Mouse (Mus musculus): Measurements from ENCODE around the gene Slc22a15. TPM values are rescaled to one million over a fixed set of nuclear protein-coding genes. Genes with fewer than 3 reads are reported as not detected.

Slc22a15 gene
- polyA plus RNA-seq, 1 experiment from 2014 or later = 5.1 TPM

DNA sequence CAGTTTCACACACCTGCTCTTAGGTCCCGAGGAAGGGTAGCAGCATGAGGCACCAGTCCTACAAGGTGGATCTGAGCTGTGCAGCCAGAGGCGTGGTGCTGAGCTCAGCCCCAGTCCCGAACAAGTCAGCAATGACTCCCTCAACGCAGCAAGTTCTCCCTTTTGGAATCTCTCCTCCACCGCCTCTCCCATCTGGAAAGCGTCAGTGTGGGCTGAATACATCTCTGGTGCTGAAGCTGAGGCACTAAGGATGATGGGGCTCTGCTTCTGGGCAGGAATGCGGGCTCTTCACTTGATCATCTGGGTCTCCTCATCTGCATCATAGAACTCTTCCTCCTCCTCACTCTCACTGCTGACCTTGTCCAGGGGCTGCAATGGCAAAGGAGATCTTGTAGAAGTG is 64.1 kb downstream of the Slc22a15 start:
- Histone ChIP-seq H3K9ac (replicated peaks) (no peak overlapping the region), H3K27ac (replicated peaks) (no peak overlapping the region), H3K4me3 (replicated peaks) (no peak overlapping the region), H3K4me2 (no peak overlapping the region), H3K9me3 (replicated peaks) (no peaks in the 10 kb centered on the region), H3K27me3 (replicated peaks) (no peaks in the 10 kb centered on the region), H3K36me3 (peaks cover 25% of the 10 kb centered on the region), H3K4me1 (no peaks in the 10 kb centered on the region)
- no peak for ATAC-seq (ENCODE audit: low FRiP score)
- 89% methylated on average over 7 of the region's 7 CpGs for WGBS

DNA sequence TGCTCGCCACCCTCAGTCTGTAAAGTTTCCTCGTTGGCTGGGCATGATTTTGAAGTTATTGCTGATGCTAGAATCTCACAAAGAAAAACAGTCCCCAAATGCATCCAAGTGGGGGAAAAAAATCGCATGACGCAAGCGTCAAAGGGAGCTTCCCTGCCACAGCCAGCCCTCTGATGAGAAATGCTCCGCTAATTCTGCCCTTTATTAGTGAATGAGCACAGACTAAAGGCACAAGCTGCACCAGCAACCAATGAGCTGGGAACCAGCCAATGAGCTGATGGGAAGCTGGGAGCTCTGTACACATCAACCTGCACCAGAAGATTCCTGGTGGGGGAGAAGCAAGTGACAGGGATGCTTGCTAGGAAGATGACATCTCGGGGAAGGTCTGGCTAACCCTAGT is 64.5 kb downstream of the Slc22a15 start:
- 71% methylated on average over 7 of the region's 7 CpGs for WGBS
- Histone ChIP-seq H3K4me3 (replicated peaks) (no peak overlapping the region), H3K4me2 (no peak overlapping the region), H3K36me3 (peaks cover 25% of the 10 kb centered on the region), H3K9ac (replicated peaks) (no peak overlapping the region), H3K4me1 (no peaks in the 10 kb centered on the region), H3K27ac (replicated peaks) (no peak overlapping the region), H3K9me3 (replicated peaks) (no peaks in the 10 kb centered on the region), H3K27me3 (replicated peaks) (no peaks in the 10 kb centered on the region)
- no peak for ATAC-seq (ENCODE audit: low FRiP score)

GRCm38 (mm10) chr3:101854075-101854474 is 70.2 kb downstream of the Slc22a15 start:
- Histone ChIP-seq H3K9ac (replicated peaks) (no peak overlapping the region), H3K27ac (replicated peaks) (no peak overlapping the region), H3K36me3 (0 out of 2 replicates have a peak, but pooled peaks cover under 1% of the 10 kb centered on the region), H3K4me2 (no peak overlapping the region), H3K4me1 (no peaks in the 10 kb centered on the region), H3K4me3 (replicated peaks) (no peak overlapping the region), H3K27me3 (replicated peaks) (no peaks in the 10 kb centered on the region), H3K9me3 (replicated peaks) (no peaks in the 10 kb centered on the region)
- ATAC-seq (ENCODE audit: low FRiP score) = no peak
- 85% methylated on average over 1 of the region's 1 CpGs for WGBS

DNA sequence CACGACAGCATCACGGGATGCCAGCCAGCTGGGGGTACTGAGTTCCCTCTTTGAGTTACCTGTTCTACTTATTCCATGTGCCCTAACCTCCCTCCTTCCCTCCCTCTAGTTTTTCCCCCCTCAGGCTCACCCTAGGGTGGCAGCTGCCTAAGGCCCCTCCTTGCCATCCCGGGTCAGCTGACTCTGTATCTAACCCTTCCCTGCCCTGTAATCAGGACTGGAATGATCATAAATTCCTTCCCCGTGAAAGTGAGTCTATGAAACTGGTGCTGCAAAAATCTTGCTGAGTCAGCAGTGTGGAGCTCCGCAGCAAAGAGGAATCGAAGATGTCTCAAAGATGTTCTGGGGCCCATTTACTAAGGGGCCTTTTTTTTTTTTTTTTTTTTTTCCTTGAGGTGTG is 72.9 kb downstream of the Slc22a15 start:
- H3K4me3 ChIP-seq (replicated peaks) = no peak overlapping the region
- H3K36me3 ChIP-seq = no peaks in the 10 kb centered on the region
- no peak overlapping the region for H3K4me2 ChIP-seq
- 58% methylated on average over 6 of the region's 6 CpGs for WGBS
- no peaks in the 10 kb centered on the region for H3K4me1 ChIP-seq
- no peaks in the 10 kb centered on the region for H3K9me3 ChIP-seq (replicated peaks)
- no peak overlapping the region for H3K9ac ChIP-seq (replicated peaks)
- H3K27ac ChIP-seq (replicated peaks) = no peak overlapping the region
- H3K27me3 ChIP-seq (replicated peaks) = no peaks in the 10 kb centered on the region
- no peak for ATAC-seq (ENCODE audit: low FRiP score)

DNA sequence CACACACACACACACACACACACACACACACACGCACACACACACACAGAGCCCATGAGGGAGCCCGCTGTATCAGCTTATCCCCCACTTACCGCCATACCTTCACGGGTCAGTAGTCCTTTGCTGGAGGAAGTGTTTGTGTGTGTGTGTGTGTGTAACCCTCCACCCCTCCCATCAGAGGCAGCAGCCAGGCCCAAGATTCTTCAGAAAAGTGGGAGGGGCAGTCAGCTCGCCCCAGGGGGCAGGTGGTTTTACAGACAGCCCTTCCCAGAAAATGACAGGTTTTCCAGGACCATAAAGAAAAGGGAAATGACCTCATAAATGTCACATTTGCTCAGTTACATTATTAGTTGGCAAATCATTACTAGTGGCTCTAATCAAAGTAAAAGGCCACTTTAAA is 75.4 kb downstream of the Slc22a15 start, which contains the start of gene Mab21l3:
Gene Mab21l3, minus strand, starts transcription at position 144 of the 400 bp plus-strand sequence.
- Histone ChIP-seq H3K4me2 (no peak within 1 kb of the TSS), H3K9ac (replicated peaks) (no peak within 1 kb of the TSS), H3K4me1 (no peaks in the 10 kb centered on the region), H3K36me3 (no peaks in the 10 kb centered on the region), H3K27ac (replicated peaks) (no peak within 1 kb of the TSS), H3K4me3 (replicated peaks) (no peak within 1 kb of the TSS), H3K27me3 (replicated peaks) (no peaks in the 10 kb centered on the region), H3K9me3 (replicated peaks) (no peaks in the 10 kb centered on the region)
- WGBS = 77% methylated on average over 5 of the region's 5 CpGs
- no peak for ATAC-seq (ENCODE audit: low FRiP score)

DNA sequence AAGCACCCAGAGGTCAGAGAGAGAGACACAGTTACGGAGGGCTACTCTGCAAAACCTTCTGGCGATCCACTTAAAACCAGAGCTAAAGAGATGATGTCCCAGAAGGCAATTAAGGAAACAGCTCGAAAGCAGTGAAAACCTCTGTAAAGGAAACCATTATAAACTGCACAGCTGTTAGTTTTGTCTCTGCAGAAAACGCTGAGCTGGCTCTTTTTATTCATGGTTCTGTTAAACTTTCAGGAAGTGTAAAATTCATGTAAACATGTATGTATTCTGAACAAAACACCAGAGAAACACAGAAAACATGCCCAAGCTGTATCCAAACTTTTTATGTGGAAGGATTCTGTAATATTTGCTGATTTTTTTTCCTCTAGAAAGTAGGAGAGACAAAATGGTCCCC is 78.2 kb downstream of the Slc22a15 start:
- Histone ChIP-seq H3K9ac (replicated peaks) (no peak overlapping the region), H3K4me1 (no peaks in the 10 kb centered on the region), H3K36me3 (no peaks in the 10 kb centered on the region), H3K9me3 (replicated peaks) (no peaks in the 10 kb centered on the region), H3K4me3 (replicated peaks) (no peak overlapping the region), H3K4me2 (no peak overlapping the region), H3K27ac (replicated peaks) (no peak overlapping the region), H3K27me3 (replicated peaks) (no peaks in the 10 kb centered on the region)
- WGBS = 48% methylated on average over 4 of the region's 4 CpGs
- no peak for ATAC-seq (ENCODE audit: low FRiP score)

DNA sequence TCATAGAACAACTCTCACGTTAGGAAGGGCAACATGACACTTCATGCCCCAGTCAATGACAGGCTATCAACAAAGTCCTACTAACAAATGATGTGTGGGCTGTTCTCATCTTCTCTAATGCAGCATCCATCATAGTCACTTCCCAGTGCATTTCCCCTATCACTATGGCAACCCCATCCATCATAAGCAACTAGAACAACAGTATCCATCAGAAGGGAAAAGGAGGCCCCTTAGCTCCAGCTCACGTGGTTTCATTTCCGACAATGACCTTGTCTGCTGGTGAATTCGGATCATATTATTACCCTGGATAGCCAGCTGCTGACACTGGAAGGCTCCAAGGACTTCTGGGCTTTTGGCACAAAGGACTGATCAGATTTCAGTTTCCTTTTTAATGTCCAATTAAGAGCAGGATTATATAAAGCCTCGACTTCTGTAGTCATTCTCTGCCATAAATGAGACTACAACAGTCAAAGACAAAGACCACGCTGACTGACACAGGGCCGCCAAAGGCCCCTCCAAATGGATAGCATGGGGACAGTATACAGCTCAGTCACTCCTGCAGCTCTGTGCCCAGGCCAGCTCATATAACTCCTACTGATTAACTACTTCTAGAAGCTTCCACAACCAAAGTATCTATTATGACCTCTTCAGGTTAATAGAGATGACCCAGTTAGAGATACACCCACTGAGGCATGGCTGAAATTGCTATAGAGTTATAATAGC is 81.7 kb downstream of the Slc22a15 start:
- Histone ChIP-seq H3K27ac (replicated peaks) (no peak overlapping the region), H3K4me1 (no peaks in the 10 kb centered on the region), H3K4me3 (replicated peaks) (no peak overlapping the region), H3K9ac (replicated peaks) (no peak overlapping the region), H3K9me3 (replicated peaks) (no peaks in the 10 kb centered on the region), H3K4me2 (no peak overlapping the region), H3K36me3 (no peaks in the 10 kb centered on the region), H3K27me3 (replicated peaks) (no peaks in the 10 kb centered on the region)
- WGBS = 69% methylated on average over 7 of the region's 7 CpGs
- ATAC-seq (ENCODE audit: low FRiP score) = no peak

DNA sequence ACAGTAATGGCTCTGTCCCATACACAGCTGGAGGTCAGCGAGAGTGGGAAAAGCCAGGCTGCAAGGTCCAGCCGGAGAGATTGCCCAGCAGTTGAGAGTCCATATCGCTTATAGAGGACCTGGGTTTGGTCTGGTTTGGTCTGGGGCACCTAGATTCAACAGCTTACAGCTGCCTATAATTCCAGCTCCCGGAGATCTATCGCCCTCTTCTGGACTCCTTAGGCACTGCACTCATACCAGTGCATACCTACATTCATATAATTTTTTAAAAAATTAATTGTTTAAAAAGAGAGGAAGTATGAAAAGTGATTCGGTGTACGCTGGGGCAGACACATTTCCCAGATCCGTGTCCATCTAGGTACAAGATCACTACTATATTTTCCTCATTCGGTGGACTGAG is 84.9 kb downstream of the Slc22a15 start:
- no peak for ATAC-seq (ENCODE audit: low FRiP score)
- no peak overlapping the region for H3K9ac ChIP-seq (replicated peaks)
- H3K36me3 ChIP-seq = no peaks in the 10 kb centered on the region
- H3K4me2 ChIP-seq = no peak overlapping the region
- no peak overlapping the region for H3K4me3 ChIP-seq (replicated peaks)
- no peaks in the 10 kb centered on the region for H3K27me3 ChIP-seq (replicated peaks)
- WGBS = 88% methylated on average over 9 of the region's 9 CpGs
- H3K27ac ChIP-seq (replicated peaks) = no peak overlapping the region
- H3K4me1 ChIP-seq = peaks cover 10% of the 10 kb centered on the region
- no peaks in the 10 kb centered on the region for H3K9me3 ChIP-seq (replicated peaks)

DNA sequence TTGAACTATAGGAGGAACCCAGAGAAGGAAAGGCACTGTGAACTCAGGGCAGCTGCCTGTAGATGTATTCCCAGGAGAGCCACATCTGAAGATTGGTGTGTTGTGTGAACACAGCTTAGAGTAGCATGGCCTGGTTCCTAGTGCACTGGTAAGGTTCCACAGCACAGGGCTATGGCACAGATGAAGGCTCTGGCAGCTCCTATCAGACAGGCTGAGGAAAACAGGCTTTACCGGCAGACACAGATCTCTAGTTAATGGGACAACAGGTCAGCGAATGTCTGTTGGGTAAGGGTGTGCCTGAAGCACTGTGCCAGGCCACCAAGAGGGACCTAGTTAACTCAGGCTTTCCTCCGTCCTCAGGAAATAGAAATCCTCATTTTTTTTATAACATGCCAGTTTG is 87.3 kb downstream of the Slc22a15 start:
- no peak overlapping the region for H3K9ac ChIP-seq (replicated peaks)
- no peaks in the 10 kb centered on the region for H3K9me3 ChIP-seq (replicated peaks)
- H3K4me2 ChIP-seq = no peak overlapping the region
- no peak for ATAC-seq (ENCODE audit: low FRiP score)
- H3K36me3 ChIP-seq = no peaks in the 10 kb centered on the region
- 91% methylated on average over 3 of the region's 3 CpGs for WGBS
- no peaks in the 10 kb centered on the region for H3K27me3 ChIP-seq (replicated peaks)
- H3K4me1 ChIP-seq = peaks cover 10% of the 10 kb centered on the region
- no peak overlapping the region for H3K4me3 ChIP-seq (replicated peaks)
- H3K27ac ChIP-seq (replicated peaks) = no peak overlapping the region

DNA sequence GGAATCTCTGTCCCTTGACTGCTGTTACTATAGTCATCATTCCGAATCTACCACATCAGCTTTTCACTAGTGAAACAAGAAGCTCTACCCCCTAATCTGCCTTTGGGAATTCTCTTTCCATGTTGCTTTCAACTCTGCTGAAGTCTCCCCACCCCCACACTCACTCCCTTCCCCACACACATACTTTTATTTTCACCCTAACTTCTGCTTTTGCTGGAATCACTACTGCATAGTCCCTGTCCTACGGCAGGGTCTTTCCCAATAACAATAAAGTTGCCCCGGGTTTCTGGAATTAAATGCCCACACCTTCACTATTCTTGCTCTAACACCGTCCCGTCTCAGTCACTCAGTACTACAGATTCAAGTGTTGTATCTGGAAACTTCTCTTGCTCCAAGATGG is 87.7 kb downstream of the Slc22a15 start:
- H3K27ac ChIP-seq (replicated peaks) = no peak overlapping the region; the same call in 1 of the 2 replicates
- no peaks in the 10 kb centered on the region for H3K36me3 ChIP-seq
- no peak overlapping the region for H3K9ac ChIP-seq (replicated peaks)
- no peaks in the 10 kb centered on the region for H3K9me3 ChIP-seq (replicated peaks)
- peaks cover 10% of the 10 kb centered on the region for H3K4me1 ChIP-seq
- no peak overlapping the region for H3K4me3 ChIP-seq (replicated peaks)
- no peak for ATAC-seq (ENCODE audit: low FRiP score)
- no peaks in the 10 kb centered on the region for H3K27me3 ChIP-seq (replicated peaks)
- peak overlapping the region; percentile 48 for H3K4me2 ChIP-seq
- 66% methylated on average over 5 of the region's 5 CpGs for WGBS

DNA sequence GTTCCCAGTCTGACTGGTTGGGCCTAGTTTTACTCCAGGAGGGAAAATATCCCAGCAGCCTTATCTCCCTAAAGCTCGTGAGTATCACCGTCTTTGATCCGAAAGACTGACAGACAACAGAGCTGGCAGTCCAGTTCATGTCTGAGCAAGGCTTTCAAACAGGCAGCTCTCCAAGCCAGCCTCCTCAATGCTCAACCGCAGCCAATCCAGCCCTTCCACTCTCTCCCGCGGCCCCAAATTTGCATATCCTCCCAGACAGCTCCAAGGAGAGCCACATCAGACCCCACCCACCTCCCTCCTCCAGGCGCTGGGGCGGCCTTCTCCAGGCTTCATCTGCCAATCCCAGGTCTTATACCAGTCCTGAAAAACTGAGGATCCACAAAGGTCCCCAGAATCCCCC is 88.2 kb downstream of the Slc22a15 start:
- no peaks in the 10 kb centered on the region for H3K36me3 ChIP-seq
- H3K27ac ChIP-seq (replicated peaks) = no peak overlapping the region; the same call in 1 of the 2 replicates
- H3K9ac ChIP-seq (replicated peaks) = no peak overlapping the region
- no peaks in the 10 kb centered on the region for H3K27me3 ChIP-seq (replicated peaks)
- no peak overlapping the region for H3K4me3 ChIP-seq (replicated peaks)
- ATAC-seq (ENCODE audit: low FRiP score) = peak; percentile 85
- peaks cover 10% of the 10 kb centered on the region for H3K4me1 ChIP-seq
- H3K9me3 ChIP-seq (replicated peaks) = no peaks in the 10 kb centered on the region
- peak overlapping the region; percentile 48 for H3K4me2 ChIP-seq
- 4% methylated on average over 8 of the region's 8 CpGs for WGBS

DNA sequence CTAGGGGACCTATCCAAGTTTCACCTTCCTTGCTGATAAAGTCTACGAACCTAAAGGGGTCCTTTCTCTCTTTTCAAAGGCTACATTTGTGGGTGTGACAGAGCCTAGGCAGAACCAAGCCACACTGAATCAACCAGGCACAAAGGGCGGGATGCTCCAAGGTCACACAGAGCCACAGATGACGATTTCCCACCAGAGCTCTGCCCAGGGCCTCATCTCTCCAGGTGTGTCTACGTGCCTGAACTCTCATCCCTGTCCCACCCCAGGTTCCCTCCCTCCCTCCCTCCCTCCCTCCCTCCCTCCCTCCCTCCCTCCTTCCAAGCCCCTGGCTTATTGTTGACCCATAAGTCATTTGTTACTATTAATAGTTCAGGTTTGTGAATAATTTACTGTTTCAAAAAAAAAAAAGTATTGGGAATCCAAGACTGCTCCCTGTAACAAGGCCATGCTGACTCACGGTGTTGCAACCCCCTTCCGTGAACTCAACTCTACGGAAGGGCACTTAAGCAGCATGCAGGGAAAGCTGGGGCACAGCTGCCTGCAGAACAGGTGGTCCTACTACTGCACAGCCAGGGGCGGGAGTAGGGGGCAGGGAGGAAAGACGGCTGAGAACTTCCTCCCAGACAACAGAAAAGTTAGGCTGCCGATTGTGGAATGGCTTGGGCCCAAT is 92.9 kb downstream of the Slc22a15 start:
- Histone ChIP-seq H3K4me3 (replicated peaks) (no peak overlapping the region), H3K36me3 (no peaks in the 10 kb centered on the region), H3K9ac (replicated peaks) (no peak overlapping the region), H3K27ac (replicated peaks) (no peak overlapping the region), H3K4me1 (peaks cover 7% of the 10 kb centered on the region), H3K4me2 (no peak overlapping the region), H3K27me3 (replicated peaks) (no peaks in the 10 kb centered on the region), H3K9me3 (replicated peaks) (no peaks in the 10 kb centered on the region)
- 39% methylated on average over 10 of the region's 10 CpGs for WGBS
- ATAC-seq (ENCODE audit: low FRiP score) = no peak
